Mouse (Mus musculus) kidney, embryonic 15.5 days (tissue): Measurements from ENCODE around the gene Vmn2r95. TPM values are rescaled to one million over a fixed set of nuclear protein-coding genes. Genes with fewer than 3 reads are reported as not detected.
"Not testable (repeated sequence)": the region's sequence is repeated elsewhere in the genome, so short reads cannot be mapped to it uniquely, and the experiment has no call there.

Source experiments
- ATAC-seq: fragments of 200-750 bp; cut with Nextera tagmentation; replicated peaks from 2 replicates; pipeline ENCODE4 v1.8.0; 2017; ENCODE audit warnings: moderate TSS enrichment; ENCODE audit not compliant: low FRiP score
- H3K27ac ChIP-seq: fragments of 300-500 bp; sonication (generic); 2 replicates; pipeline ENCODE4 v1.5.1; 2015; ENCODE audit warnings: mild to moderate bottlenecking, inconsistent platforms
- H3K27me3 ChIP-seq: fragments of 300-500 bp; sonication (generic); 2 replicates; pipeline ENCODE4 v1.6.1; 2015; ENCODE audit warnings: inconsistent platforms
- H3K36me3 ChIP-seq: fragments of 300-500 bp; sonication (generic); 2 replicates; pipeline ENCODE4 v1.6.1; 2015; ENCODE audit warnings: inconsistent platforms
- H3K4me1 ChIP-seq: fragments of 300-500 bp; sonication (generic); 2 replicates; pipeline ENCODE4 v1.6.1; 2015; ENCODE audit warnings: inconsistent platforms
- H3K4me2 ChIP-seq: fragments of 300-500 bp; sonication (generic); 2 replicates; pipeline ENCODE4 v1.6.1; 2015; ENCODE audit warnings: moderate library complexity, mild to moderate bottlenecking, inconsistent platforms
- H3K4me3 ChIP-seq: fragments of 300-500 bp; sonication (generic); replicated peaks from 2 replicates; pipeline ENCODE4 v1.5.1; 2015; ENCODE audit warnings: mild to moderate bottlenecking, inconsistent platforms
- H3K9ac ChIP-seq: fragments of 300-500 bp; sonication (generic); 2 replicates; pipeline ENCODE4 v1.6.1; 2015; ENCODE audit warnings: mild to moderate bottlenecking, inconsistent platforms
- H3K9me3 ChIP-seq: fragments of 300-500 bp; sonication (generic); replicated peaks from 2 replicates; pipeline ENCODE4 v1.6.1; 2016; ENCODE audit warnings: inconsistent platforms
- WGBS: fragments of 180-500 bp; shearing (Covaris S2); methylation state at CpG from one replicate; pipeline ENCODE4 v1.1.7; 2015; ENCODE audit warnings: mixed read lengths; 5-methylcytosine and 5-hydroxymethylcytosine counted together
- polyA plus RNA-seq: library from polyadenylated mRNA; unstranded; fragments of >200 nt; fragmentation: Nextera tagmentation; extraction: Ambion mirVana; gene quantifications from 2 replicates; pipeline ENCODE4 v1.2.1, GENCODE M21; 2015

Gene Vmn2r95
- polyA plus RNA-seq, result not detected in 2 replicates

DNA sequence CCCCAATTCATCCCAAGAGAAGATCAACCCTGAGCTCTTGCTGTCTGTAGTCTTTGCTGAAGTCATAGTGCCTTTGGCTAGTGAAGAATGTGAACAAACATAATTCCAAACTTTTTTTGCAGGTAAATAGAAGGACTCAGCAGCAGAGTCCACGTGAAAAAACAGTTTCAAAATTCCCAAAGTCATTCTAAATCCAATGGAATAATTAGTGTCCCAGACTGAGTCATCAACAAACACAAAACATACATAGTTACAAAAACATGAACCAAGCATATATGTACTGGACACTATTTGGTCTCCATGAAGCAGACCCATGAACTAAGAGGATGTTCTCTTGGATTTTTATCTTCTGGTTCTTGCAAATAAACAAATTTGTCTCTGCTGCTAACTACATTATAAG lies at the start of gene Vmn2r95:
Gene Vmn2r95, plus strand, starts transcription at position 301 of the 400 bp plus-strand sequence.
- Histone ChIP-seq H3K4me2 (no peak within 1 kb of the TSS), H3K4me1 (no peaks in the 10 kb centered on the region), H3K27ac (no peak within 1 kb of the TSS), H3K9ac (no peak within 1 kb of the TSS), H3K27me3 (no peaks in the 10 kb centered on the region), H3K9me3 (no peaks in the 10 kb centered on the region), H3K36me3 (no peaks in the 10 kb centered on the region), H3K4me3 (no peak within 1 kb of the TSS)
- ATAC-seq, result no peak
- WGBS, result 29% methylated on average over 1 of the region's 1 CpGs

DNA sequence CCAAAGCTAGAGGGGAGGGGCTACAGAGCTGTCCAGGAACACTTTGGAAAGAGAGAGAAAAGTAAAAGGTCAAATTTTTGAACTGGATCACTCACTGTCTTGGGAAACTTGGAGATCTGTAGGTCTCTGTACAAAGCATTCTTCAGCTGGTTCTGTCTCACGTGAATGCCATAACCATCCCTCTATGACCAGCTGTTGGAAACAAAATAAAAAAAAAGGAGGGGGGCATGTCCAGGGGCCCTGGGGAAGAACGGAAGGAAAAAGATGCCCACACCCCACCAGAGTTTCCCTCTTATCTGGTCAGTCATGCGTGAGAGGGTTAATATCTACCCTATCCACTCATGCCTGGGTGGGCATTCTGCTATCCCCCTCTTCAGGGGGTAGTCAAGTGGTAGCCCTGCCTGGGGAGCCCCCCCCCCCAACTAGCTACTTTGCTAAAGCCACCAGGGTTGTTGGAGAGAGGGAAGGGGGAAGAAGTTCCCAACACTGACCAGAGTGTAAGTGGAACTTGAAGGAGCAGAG lies 31.8 kb downstream of the Vmn2r95 start:
- Histone ChIP-seq H3K36me3 (no peaks in the 10 kb centered on the region), H3K4me2 (no peak overlapping the region), H3K9ac (no peak overlapping the region), H3K9me3 (peaks cover 6% of the 10 kb centered on the region; the same call in 1 of the 2 replicates), H3K27ac (no peak overlapping the region), H3K4me3 (no peak overlapping the region), H3K4me1 (no peaks in the 10 kb centered on the region), H3K27me3 (no peaks in the 10 kb centered on the region)
- 89% methylated on average over 3 of the region's 3 CpGs for WGBS
- no peak for ATAC-seq

GRCm38 (mm10) chr17:18458126-18458634 lies 34.3 kb downstream of the Vmn2r95 start:
- H3K4me1 ChIP-seq, ATAC-seq, H3K9me3 ChIP-seq, H3K27ac ChIP-seq, H3K9ac ChIP-seq, H3K4me3 ChIP-seq, H3K27me3 ChIP-seq, H3K36me3 ChIP-seq, H3K4me2 ChIP-seq: not testable (repeated sequence)
- 91% methylated on average over 3 of the region's 3 CpGs for WGBS

DNA sequence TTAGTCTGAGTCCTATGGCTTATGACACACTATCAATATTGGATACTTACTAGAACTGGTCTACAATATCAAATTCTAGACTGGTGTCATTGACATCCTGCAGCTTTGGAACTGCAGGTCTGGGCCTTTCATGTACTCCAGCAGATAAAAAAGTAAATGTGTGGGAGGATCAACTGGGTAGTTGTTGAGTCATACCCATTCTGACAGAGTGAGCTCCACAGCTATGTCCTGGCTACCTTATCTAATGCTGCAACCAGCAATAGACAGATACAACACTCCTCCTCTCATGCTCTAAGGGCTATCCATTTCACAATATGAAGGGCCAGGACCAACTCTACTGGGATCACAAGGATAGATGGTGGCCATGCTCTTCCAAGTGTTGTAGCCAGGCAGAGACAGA lies 38.8 kb downstream of the Vmn2r95 start:
- H3K27me3 ChIP-seq, result no peaks in the 10 kb centered on the region
- H3K27ac ChIP-seq, result no peak overlapping the region
- 0 out of 2 replicates have a peak, but pooled peaks cover 9% of the 10 kb centered on the region for H3K9me3 ChIP-seq
- no peaks in the 10 kb centered on the region for H3K36me3 ChIP-seq
- no peak overlapping the region for H3K9ac ChIP-seq
- no peaks in the 10 kb centered on the region for H3K4me1 ChIP-seq
- H3K4me2 ChIP-seq, result no peak overlapping the region
- H3K4me3 ChIP-seq, result no peak overlapping the region
- ATAC-seq, result no peak

DNA sequence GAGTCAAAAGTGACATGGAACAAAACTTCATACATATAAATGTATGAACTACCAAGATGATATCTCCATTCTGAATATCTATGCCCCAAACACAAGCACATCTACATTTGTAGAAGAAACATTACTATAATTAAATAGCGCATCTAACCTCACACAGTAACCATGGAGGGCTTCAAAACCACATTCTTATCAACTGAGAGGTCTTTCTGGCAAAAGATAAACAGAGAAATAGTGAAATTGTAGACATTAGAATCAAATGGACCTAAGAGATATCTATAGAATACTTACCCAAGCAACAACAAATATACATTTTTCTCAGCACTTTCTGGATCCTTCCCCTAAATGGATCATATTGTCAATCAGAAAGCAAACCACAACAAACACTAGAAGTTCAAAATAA lies 56.0 kb downstream of the Vmn2r95 start:
- no peaks in the 10 kb centered on the region for H3K4me1 ChIP-seq
- no peaks in the 10 kb centered on the region for H3K36me3 ChIP-seq
- peaks cover 6% of the 10 kb centered on the region; the same call in 1 of the 2 replicates for H3K9me3 ChIP-seq
- no peak overlapping the region for H3K4me3 ChIP-seq
- no peak overlapping the region for H3K4me2 ChIP-seq
- ATAC-seq, result no peak
- 75% methylated on average over 1 of the region's 1 CpGs for WGBS
- no peak overlapping the region for H3K9ac ChIP-seq
- no peaks in the 10 kb centered on the region for H3K27me3 ChIP-seq
- H3K27ac ChIP-seq, result no peak overlapping the region

Other genes with a start within 250 kb of the Vmn2r95 start
- gene Vmn2r94, start 146.3 kb upstream of the Vmn2r95 start, polyA plus RNA-seq, result not detected in 2 replicates
- gene Vmn2r93, start 126.0 kb upstream of the Vmn2r95 start, polyA plus RNA-seq, result not detected in 2 replicates
- not detected in 2 replicates for gene Vmn2r96, start 149.1 kb downstream of the Vmn2r95 start, polyA plus RNA-seq